Mouse (Mus musculus) macrophage (primary cell): ENCODE measurements around the gene Macrod1. TPM values are rescaled to one million over a fixed set of nuclear protein-coding genes. Genes with fewer than 3 reads are reported as not detected.

ENCODE experiments used
- H3K27ac ChIP-seq: fragments of 350-480 bp; formaldehyde crosslinking; 2 replicates; pipeline ENCODE4 v1.9.0; 2021
- H3K36me3 ChIP-seq: fragments of 350-480 bp; formaldehyde crosslinking; 2 replicates; pipeline ENCODE4 v1.9.0; 2021; ENCODE audit errors: inconsistent target
- H3K4me3 ChIP-seq: fragments of 350-480 bp; formaldehyde crosslinking; 2 replicates; pipeline ENCODE4 v1.9.0; 2021; ENCODE audit errors: inconsistent target
- H3K79me2 ChIP-seq: fragments of 350-480 bp; formaldehyde crosslinking; 2 replicates; pipeline ENCODE4 v1.9.0; 2021; ENCODE audit errors: inconsistent target
- WGBS: methylation state at CpG from one replicate; pipeline ENCODE4 v1.1.7; 2026; ENCODE audit warnings: inconsistent platforms; ENCODE audit not compliant: missing documents; 5-methylcytosine and 5-hydroxymethylcytosine counted together
- polyA plus RNA-seq: library from polyadenylated mRNA; stranded (reverse); fragments of 250-400 nt; gene quantifications from 3 replicates; pipeline ENCODE4 v1.2.4, GENCODE M21; 2018; ENCODE audit warnings: inconsistent platforms
- total RNA-seq, 78 experiments: library from RNA; depleted of rRNA; stranded (reverse); fragments of 250-400 nt; gene quantifications; 1 replicate in 9 of 78; 2 replicates in 24 of 78; 3 replicates in 43 of 78; 4 replicates in 2 of 78; pipeline ENCODE4 v1.2.4; 2018; ENCODE audit warnings: inconsistent platforms in 56 of 78

Macrod1 gene
- 10 to 100 TPM in 1 of 26 experiments, 1 to 10 TPM in 21, under 1 TPM in 2, not detected in 2; 0.93 to 10.4 (median 2.1) TPM for total RNA-seq (2018; cell fraction: chromatin; rRNA removed)
- 10 to 100 TPM in 10 of 26 experiments, 1 to 10 TPM in 16; 1.2 to 14.3 (median 5.5) TPM for total RNA-seq (2018; cell fraction: cytosol; rRNA removed)
- 1 to 10 TPM in 14 of 26 experiments, under 1 TPM in 9, not detected in 3; 0.56 to 7.9 (median 1.8) TPM for total RNA-seq (2018; cell fraction: nucleus; rRNA removed)
- polyA plus RNA-seq = 5.5 to 13.5 TPM (median 7.3 TPM) in 3 replicates

GRCm38 (mm10) chr19:7056248-7057087 is at the start of gene Macrod1:
Macrod1 (plus strand) TSS chr19:7056810.
- Histone ChIP-seq H3K4me3 (peak within 1 kb of the TSS; percentile 37), H3K27ac (0 out of 2 replicates have a peak within 1 kb of the TSS, but pooled peaks have one; percentile 7), H3K79me2 (no peaks in the 10 kb centered on the region), H3K36me3 (no peaks in the 10 kb centered on the region)
- WGBS = 3% methylated on average over 70 of the region's 72 CpGs

DNA sequence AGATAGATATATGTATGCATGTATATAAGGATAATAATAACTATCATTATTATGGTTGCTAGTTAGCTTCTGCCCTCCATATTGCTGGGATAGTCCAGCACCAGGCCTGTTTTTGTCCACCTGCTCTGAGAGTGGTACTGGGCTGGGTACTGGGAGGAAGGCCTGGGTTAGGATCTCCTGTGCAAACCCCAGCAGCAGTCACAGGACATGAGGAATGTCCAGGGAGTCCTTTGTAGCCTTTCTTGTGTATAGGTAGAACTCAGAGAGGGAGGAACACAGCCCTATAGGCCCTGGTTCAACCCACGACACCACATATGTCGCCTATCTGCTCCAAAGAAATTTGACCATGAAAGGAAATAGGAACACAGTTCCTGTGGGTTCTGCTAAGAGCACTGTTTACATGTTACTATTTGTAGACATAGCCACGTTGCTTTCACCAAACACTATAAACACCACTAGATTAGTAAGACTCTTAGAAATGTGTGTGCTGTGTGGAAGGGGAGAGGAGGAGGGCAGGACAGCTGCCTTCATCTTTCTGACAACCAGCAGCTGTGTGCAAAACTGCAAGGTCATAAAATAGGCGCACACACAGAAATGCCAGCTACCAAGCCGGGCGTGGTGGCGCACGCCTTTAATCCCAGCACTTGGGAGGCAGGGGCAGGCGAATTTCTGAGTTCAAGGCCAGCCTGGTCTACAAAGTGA is 49.6 kb upstream of the Macrod1 start:
- H3K79me2 ChIP-seq = peaks cover 46% of the 10 kb centered on the region; the same call in 1 of the 2 replicates
- H3K4me3 ChIP-seq = no peak overlapping the region
- peaks cover 56% of the 10 kb centered on the region for H3K36me3 ChIP-seq
- H3K27ac ChIP-seq = no peak overlapping the region
- WGBS = 91% methylated on average over 3 of the region's 9 CpGs

- Histone ChIP-seq H3K79me2 (peaks cover 85% of the 10 kb centered on the region), H3K4me3 (no peak overlapping the region), H3K27ac (no peak overlapping the region), H3K36me3 (peaks cover 59% of the 10 kb centered on the region)
- WGBS = 94% methylated on average over 4 of the region's 4 CpGs
These were observed 44.2 kb upstream of the Macrod1 start for GRCm38 (mm10) chr19:7012426-7012825.

DNA sequence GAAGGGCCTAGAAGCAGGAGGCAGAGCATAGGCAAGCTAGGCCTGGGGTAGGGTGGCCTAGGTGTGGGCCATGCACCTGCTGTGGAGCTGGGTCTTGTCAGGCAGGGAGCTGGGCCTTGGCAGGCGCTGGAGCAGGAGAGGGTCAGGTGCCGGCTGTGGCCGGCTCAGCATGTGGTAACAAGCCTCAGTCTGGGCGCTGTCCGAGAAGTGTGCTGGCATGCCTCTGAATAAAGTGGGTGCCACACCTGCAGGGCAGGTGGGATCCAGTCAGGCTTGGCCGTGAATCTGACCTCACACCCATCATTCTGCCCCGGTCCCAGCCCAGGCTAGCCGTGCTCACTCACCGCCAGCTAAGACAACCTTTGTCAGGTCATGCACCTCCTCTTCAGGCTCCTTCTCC is 42.6 kb upstream of the Macrod1 start:
- 97% methylated on average over 9 of the region's 9 CpGs for WGBS
- Histone ChIP-seq H3K79me2 (peaks cover 83% of the 10 kb centered on the region), H3K4me3 (no peak overlapping the region), H3K27ac (no peak overlapping the region), H3K36me3 (peaks cover 54% of the 10 kb centered on the region)

DNA sequence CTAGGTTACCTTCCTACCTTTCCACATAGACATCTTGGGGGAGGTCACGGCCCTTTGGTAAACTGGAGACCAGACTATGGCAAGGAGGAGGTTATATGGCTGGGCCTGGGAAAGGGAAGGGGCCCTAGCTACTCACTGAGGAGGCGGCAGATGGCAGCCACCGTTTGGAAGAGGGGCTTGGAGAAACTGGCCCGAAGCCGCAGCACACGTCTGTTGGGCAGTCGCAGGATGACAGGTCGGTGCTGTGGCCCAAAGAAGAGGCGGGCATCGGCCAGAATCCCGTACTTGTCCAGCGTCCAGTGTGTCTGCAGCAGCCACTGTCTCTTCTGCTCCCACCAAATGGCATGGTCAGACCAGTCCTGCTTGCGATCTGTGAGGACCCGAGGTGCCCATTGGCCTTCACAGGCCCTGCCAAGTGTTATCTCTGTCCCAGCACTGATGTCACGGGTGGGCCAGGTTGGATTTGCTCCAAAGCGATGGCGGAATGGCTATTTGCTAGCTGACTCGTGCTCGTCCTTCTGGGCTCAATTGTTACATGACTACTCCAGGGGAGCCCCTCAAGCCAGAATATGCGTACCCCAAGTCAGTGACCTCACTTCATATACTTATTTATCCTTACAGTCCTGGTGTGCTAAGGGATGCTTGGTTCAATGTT is 42.0 kb upstream of the Macrod1 start:
- H3K4me3 ChIP-seq = no peak overlapping the region
- peaks cover 83% of the 10 kb centered on the region for H3K79me2 ChIP-seq
- no peak overlapping the region for H3K27ac ChIP-seq
- H3K36me3 ChIP-seq = peaks cover 51% of the 10 kb centered on the region
- 94% methylated on average over 20 of the region's 20 CpGs for WGBS

DNA sequence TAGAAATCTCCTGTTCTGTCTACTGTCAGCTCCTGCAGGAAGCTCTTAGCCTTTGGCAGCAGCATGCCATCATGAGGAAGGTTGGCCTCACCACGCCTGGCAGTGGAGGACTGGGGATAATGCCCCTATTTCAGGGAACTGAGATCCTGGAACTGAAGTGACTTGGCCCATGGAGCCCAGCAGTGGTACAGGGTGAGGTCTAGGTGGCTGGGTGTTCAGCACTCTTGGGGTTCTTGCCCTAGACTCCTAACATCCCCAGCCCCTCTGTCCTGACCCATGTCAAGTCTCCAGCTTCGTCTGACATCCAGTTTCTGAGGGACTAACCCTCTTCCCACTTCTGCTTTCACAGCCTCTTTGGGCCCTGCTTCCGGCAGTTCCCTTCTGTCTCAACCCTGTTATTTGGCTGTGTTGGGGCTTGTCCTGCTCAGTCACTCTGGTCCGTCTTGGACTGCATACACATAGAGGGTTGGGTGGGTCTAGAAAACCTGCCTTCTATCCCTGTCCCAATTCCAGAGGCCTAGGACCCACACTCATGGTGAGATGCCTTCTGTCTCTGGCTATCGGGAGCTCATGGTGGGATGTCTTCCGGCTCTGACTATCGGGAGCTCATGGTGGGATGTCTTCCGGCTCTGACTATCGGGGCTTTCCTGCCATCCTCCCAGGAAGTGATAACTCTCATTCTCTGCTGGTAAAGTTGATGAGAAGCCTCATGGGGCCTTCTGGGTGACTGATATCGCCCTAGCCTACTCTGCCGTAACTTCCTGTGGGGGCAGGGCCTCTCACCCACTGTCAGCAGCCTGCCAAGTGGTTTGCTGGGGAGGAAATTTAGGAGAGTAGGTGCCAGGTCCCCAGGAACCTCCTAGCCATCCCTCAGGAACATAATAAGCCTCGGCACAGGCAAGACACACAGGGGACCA is 38.8 kb upstream of the Macrod1 start:
- Histone ChIP-seq H3K79me2 (peaks cover 59% of the 10 kb centered on the region), H3K4me3 (peak overlapping the region; percentile 88), H3K36me3 (peaks cover 58% of the 10 kb centered on the region), H3K27ac (peak overlapping the region; percentile 100)
- 4% methylated on average over 12 of the region's 12 CpGs for WGBS

DNA sequence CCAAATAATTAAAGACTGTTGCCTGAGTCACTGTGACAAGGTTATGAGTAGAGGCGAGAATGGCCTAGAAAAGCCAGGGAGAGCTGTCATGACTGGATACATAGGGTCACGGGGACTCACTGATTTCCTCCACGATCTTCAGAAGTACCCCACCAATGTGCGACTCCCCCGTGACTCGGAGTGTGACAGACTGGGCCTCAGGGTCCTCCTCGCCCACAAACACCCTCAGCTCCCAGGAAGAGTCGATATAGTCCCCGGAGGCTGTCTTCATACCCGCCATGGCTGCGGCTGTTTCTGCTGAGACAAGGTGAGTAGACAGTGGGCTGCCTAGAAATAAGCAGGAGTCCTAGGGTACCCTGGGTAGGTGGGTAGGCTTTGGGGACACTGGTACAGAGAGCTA is 38.1 kb upstream of the Macrod1 start:
- Histone ChIP-seq H3K27ac (peak overlapping the region; percentile 100), H3K4me3 (peak overlapping the region; percentile 88), H3K79me2 (peaks cover 51% of the 10 kb centered on the region), H3K36me3 (peaks cover 55% of the 10 kb centered on the region; the same call in 1 of the 2 replicates)
- 3% methylated on average over 11 of the region's 11 CpGs for WGBS

DNA sequence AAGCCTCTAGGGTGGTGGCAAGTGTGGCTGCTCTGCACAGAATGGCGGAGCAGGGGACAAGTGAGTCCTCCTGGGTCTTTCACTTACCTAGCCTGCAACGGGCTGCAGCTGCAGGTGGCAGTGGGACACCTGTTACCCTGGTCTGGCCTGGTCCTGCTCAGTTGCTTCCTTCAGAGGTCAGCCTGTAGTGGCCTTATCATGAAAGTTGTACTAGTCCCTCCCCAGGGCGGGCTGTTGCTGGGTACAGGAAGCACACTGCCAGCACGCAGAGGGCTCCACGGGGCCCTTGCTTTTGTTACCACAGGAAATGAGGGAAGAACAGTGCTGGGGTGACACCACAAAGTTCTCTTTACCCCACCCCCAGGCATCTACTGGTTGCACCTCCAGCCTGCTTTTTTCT is 37.4 kb upstream of the Macrod1 start, which contains the start of gene Fermt3:
TSS of gene Fermt3 (minus strand) at position 279 of the 400 bp plus-strand sequence.
- H3K36me3 ChIP-seq = peaks cover 53% of the 10 kb centered on the region; the same call in 1 of the 2 replicates
- H3K4me3 ChIP-seq = peak within 1 kb of the TSS; percentile 88
- peak within 1 kb of the TSS; percentile 100 for H3K27ac ChIP-seq
- H3K79me2 ChIP-seq = peaks cover 45% of the 10 kb centered on the region
- 1% methylated on average over 5 of the region's 5 CpGs for WGBS

DNA sequence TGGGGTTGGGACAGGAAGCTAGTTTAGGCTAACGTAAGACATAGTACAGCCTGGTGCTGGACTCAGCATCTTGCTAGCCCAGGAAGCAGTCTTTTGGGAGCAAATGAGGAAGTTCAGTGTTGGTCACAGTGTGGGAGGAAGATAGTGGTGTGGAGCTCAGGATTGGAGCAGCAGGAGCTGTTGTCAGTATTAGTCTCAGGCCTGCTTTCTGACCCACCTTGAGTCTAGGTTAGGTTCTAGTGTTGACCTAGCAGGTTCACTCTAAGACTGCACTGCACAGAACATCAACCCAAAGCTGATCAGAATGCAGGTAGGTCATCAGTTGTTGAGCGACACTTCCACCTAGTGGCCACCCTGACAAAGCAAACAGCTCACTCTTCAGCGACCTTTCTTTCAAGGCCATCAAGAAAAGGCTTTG is 36.4 kb upstream of the Macrod1 start:
- Histone ChIP-seq H3K36me3 (peaks cover 54% of the 10 kb centered on the region; the same call in 1 of the 2 replicates), H3K27ac (peak overlapping the region; percentile 100), H3K79me2 (peaks cover 34% of the 10 kb centered on the region), H3K4me3 (no peak overlapping the region)
- whole genome bisulfite sequencing = 9% methylated on average over 3 of the region's 3 CpGs

- H3K36me3 ChIP-seq = peaks cover 79% of the 10 kb centered on the region
- no peak overlapping the region for H3K4me3 ChIP-seq
- H3K79me2 ChIP-seq = no peaks in the 10 kb centered on the region; the same call in 1 of the 2 replicates
- 97% methylated on average over 5 of the region's 5 CpGs for WGBS
- no peak overlapping the region for H3K27ac ChIP-seq
These were observed 27.1 kb upstream of the Macrod1 start for GRCm38 (mm10) chr19:7029531-7029930.

- Histone ChIP-seq H3K27ac (no peak overlapping the region), H3K79me2 (peaks cover 43% of the 10 kb centered on the region), H3K36me3 (peaks cover 45% of the 10 kb centered on the region), H3K4me3 (no peak overlapping the region)
- 93% methylated on average over 5 of the region's 5 CpGs for WGBS
These were observed 22.6 kb upstream of the Macrod1 start for GRCm38 (mm10) chr19:7034006-7034405.

GRCm38 (mm10) chr19:7039088-7039720 is 17.4 kb upstream of the Macrod1 start:
- 4% methylated on average over 35 of the region's 35 CpGs for WGBS
- Histone ChIP-seq H3K36me3 (0 out of 2 replicates have a peak, but pooled peaks cover 7% of the 10 kb centered on the region), H3K27ac (peak overlapping the region; percentile 29; the same call in 1 of the 2 replicates), H3K4me3 (peak overlapping the region; percentile 70), H3K79me2 (peaks cover 47% of the 10 kb centered on the region)
